Mouse (Mus musculus): ENCODE results near the gene Dct. TPM values are rescaled to one million over a fixed set of nuclear protein-coding genes. Genes with fewer than 3 reads are reported as not detected.

Gene Dct
- polyA plus RNA-seq, 1 experiment from 2014 or later: 0.48 TPM

Other genes with a start within 250 kb of the Dct start
- gene Tgds, start 80.5 kb upstream of the Dct start, polyA plus RNA-seq (2015; fragmentation: Nextera tagmentation; extraction: Ambion mirVana): 34.4 and 35.3 TPM in 2 replicates
- 21.7 and 23.1 TPM in 2 replicates for gene Gpr180, start 84.9 kb upstream of the Dct start, polyA plus RNA-seq (2015; fragmentation: Nextera tagmentation; extraction: Ambion mirVana)
- gene Sox21, start 184.8 kb upstream of the Dct start, polyA plus RNA-seq (2015; fragmentation: Nextera tagmentation; extraction: Ambion mirVana): 0.08 TPM in 2 replicates
- gene Gm9376, start 214.7 kb upstream of the Dct start, polyA plus RNA-seq (2015; fragmentation: Nextera tagmentation; extraction: Ambion mirVana): not detected in 2 replicates

All from thymus, postnatal 0 days (tissue).